Mouse (Mus musculus) kidney, adult 2 months (tissue): Measurements from ENCODE around the gene Aven. TPM values are rescaled to one million over a fixed set of nuclear protein-coding genes. Genes with fewer than 3 reads are reported as not detected.

Source experiments
- DNase-seq: peaks from one replicate; pipeline ENCODE4 v3.0.0; 2021
- H3K27ac ChIP-seq: fragments of 200-500 bp; 2 replicates; pipeline ENCODE4 v1.5.1; 2012; ENCODE audit warnings: low read depth, low read length, control low read depth, inconsistent platforms; ENCODE audit not compliant: insufficient read depth
- H3K27me3 ChIP-seq: fragments of 200-500 bp; replicated peaks from 2 replicates; pipeline ENCODE4 v1.6.1; 2012; ENCODE audit warnings: mild to moderate bottlenecking, moderate library complexity, low read length, inconsistent platforms; ENCODE audit not compliant: control insufficient read depth, insufficient read depth
- H3K36me3 ChIP-seq: fragments of 200-500 bp; 2 replicates; pipeline ENCODE4 v1.6.1; 2012; ENCODE audit warnings: mild to moderate bottlenecking, moderate library complexity, low read length, inconsistent platforms; ENCODE audit not compliant: control insufficient read depth, insufficient read depth
- H3K4me1 ChIP-seq: fragments of 200-500 bp; 2 replicates; pipeline ENCODE4 v1.6.1; 2011; ENCODE audit warnings: low read length; ENCODE audit not compliant: control insufficient read depth, insufficient read depth
- H3K4me3 ChIP-seq: fragments of 200-500 bp; 2 replicates; pipeline ENCODE4 v1.5.1; 2011; ENCODE audit warnings: mild to moderate bottlenecking, low read depth, low read length, control low read depth; ENCODE audit not compliant: insufficient read depth
- CTCF ChIP-seq: fragments of 200-500 bp; conservative IDR thresholded peaks from 2 replicates; pipeline ENCODE4 v1.5.1; 2011; ENCODE audit warnings: low read depth, mild to moderate bottlenecking, control low read depth, low read length, moderate library complexity, mixed read lengths; ENCODE audit not compliant: insufficient read depth, insufficient read length
- POLR2A ChIP-seq: fragments of 200-500 bp; IDR thresholded peaks from one replicate; pipeline ENCODE4 v1.6.1; 2011; ENCODE audit warnings: low read depth, low read length, control low read depth
- WGBS: fragments of 180-500 bp; shearing (Covaris S2); methylation state at CpG from one replicate; pipeline ENCODE4 v1.1.7; 2018; 5-methylcytosine and 5-hydroxymethylcytosine counted together
- polyA plus RNA-seq: library from polyadenylated mRNA; depleted of rRNA; stranded (reverse); fragments of >200 nt; gene quantifications from 2 replicates; pipeline ENCODE4 v1.2.3, GENCODE M21; 2012

The Aven gene
- polyA plus RNA-seq, 1 experiment, result 9.5 TPM

GRCm38 (mm10) chr2:112474997-112475724, 17.6 kb upstream of the Aven start:
- Histone ChIP-seq H3K36me3 (no peaks in the 10 kb centered on the region), H3K4me3 (no peak overlapping the region), H3K4me1 (no peaks in the 10 kb centered on the region), H3K27ac (no peak overlapping the region), H3K27me3 (no peaks in the 10 kb centered on the region)
- TF ChIP-seq CTCF (no peak), POLR2A (no peak)
- DNase-seq, result no peak
- 74% methylated on average over 5 of the region's 5 CpGs for WGBS

DNA sequence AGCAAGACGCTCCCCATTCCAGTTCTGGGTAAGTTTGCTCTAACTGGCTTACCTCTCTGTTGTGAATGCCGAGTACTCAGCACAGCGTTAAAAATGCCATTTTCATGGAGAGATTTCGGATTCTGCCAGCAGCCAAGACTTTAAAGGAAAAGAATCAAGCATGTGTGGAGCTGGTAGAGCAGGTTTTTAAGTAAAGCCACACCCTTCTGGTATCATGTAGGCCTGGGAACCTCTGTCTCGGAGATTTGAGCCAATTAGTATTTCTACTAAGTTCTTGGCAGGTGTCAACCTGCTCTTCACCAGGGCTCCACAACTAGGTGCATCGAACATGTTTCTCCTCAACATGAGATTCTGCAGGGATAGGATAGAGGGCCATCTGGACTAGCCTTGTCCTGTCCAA, 16.2 kb upstream of the Aven start:
- TF ChIP-seq CTCF (no peak), POLR2A (no peak)
- WGBS, result 71% methylated on average over 6 of the region's 6 CpGs
- no peak overlapping the region for H3K4me3 ChIP-seq
- H3K27me3 ChIP-seq, result no peaks in the 10 kb centered on the region
- H3K27ac ChIP-seq, result no peak overlapping the region
- H3K36me3 ChIP-seq, result no peaks in the 10 kb centered on the region
- DNase-seq, result no peak
- no peaks in the 10 kb centered on the region for H3K4me1 ChIP-seq

GRCm38 (mm10) chr2:112480669-112481068, 12.1 kb upstream of the Aven start, which contains the start of gene Chrm5:
TSS of gene Chrm5 (minus strand) at chr2:112480769.
- Histone ChIP-seq H3K4me3 (no peak within 1 kb of the TSS), H3K36me3 (no peaks in the 10 kb centered on the region), H3K27ac (no peak within 1 kb of the TSS), H3K27me3 (no peaks in the 10 kb centered on the region), H3K4me1 (no peaks in the 10 kb centered on the region)
- TF ChIP-seq CTCF (no peak), POLR2A (no peak)
- WGBS, result 81% methylated on average over 5 of the region's 5 CpGs
- no peak for DNase-seq

- Histone ChIP-seq H3K27me3 (no peaks in the 10 kb centered on the region), H3K4me1 (no peaks in the 10 kb centered on the region), H3K4me3 (no peak overlapping the region), H3K27ac (no peak overlapping the region), H3K36me3 (no peaks in the 10 kb centered on the region)
- 0% methylated on average over 2 of the region's 2 CpGs for WGBS
- TF ChIP-seq CTCF, result no peak; the same call in 1 of the 2 replicates
- no peak for TF ChIP-seq POLR2A
- DNase-seq, result peak; percentile 31
Measured at GRCm38 (mm10) chr2:112481564-112481963, 11.2 kb upstream of the Aven start.

DNA sequence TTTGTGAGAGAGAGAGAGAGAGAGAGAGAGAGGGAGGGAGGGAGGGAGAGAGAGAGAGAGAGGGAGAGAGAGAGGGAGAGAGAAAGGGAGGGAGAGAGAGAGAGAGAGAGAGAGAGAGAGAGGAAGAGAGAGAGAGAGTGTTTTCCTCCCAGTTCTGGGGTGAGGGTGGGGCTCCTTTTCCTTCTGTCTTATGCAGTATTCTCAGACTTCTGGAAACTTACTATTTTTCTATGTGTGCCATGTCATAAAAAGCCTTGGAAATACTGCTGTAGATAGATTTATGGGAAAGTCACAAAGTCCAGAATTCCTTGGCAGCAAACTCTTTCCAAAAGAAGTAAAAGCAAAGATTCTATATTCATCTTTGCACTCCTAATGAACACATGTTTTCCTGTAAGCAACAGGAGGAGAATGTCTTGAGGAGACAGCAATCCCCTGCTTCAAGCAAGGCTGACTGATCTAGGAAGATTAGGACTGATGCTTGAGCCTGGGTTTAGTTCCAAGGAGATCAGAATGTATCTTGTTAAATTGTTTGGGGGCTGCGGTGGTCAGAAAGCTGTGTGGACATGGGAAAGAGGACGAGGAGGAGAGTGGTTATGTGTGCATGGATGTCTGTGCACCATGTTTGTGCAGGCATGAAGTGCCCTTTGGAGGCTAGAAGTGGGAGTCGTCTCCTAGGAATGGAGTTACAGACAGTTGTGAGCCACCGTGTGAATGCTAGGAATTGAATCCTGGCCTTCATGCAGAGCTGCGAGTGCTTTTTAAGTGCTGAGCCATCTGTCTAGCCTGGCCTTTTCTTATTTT, 10.0 kb upstream of the Aven start:
- no peak overlapping the region for H3K27ac ChIP-seq
- no peak for DNase-seq
- TF ChIP-seq CTCF (no peak), POLR2A (no peak)
- H3K4me3 ChIP-seq, result no peak overlapping the region
- 64% methylated on average over 5 of the region's 5 CpGs for WGBS
- H3K4me1 ChIP-seq, result no peaks in the 10 kb centered on the region
- H3K36me3 ChIP-seq, result no peaks in the 10 kb centered on the region
- no peaks in the 10 kb centered on the region for H3K27me3 ChIP-seq

DNA sequence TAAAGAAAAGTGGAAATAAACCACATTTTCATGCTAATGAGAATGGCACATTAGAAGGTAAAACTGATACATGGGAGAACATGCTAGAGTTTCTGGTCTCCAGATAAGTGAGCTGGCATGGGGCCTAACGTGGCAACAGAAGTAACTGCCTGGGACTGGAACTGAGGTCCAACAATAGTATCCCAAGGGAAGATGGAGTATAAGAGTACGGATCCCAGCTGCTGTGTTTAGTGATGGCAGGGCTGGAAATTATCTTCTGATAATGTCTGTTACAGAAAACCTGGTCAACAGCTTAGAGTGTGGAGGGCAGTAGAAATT, 9.5 kb upstream of the Aven start:
- Histone ChIP-seq H3K27ac (no peak overlapping the region), H3K4me3 (no peak overlapping the region), H3K36me3 (no peaks in the 10 kb centered on the region), H3K4me1 (no peaks in the 10 kb centered on the region), H3K27me3 (no peaks in the 10 kb centered on the region)
- TF ChIP-seq POLR2A (no peak), CTCF (no peak)
- no peak for DNase-seq
- 69% methylated on average over 2 of the region's 2 CpGs for WGBS

DNA sequence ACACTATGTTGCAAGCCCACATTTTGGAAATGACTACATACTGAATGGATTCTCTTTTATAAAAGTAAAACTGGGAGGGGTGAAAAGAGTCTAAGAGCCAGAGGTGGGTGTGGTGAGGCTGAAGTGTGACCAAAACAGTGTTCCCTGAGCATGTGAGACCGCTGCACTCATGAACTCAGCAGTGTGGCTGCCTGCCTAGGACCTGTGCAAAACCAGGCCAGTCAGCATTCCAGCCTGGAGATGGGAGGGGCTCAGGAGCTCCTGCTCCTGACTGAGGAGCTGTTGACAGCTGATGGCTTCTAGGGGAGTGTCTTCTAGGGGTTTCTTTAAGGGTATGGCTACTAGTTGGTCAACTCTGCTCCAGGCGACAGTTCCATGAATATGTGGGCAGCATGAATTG, 7.9 kb upstream of the Aven start:
- TF ChIP-seq CTCF (no peak), POLR2A (no peak)
- Histone ChIP-seq H3K4me1 (no peaks in the 10 kb centered on the region), H3K27ac (no peak overlapping the region), H3K36me3 (no peaks in the 10 kb centered on the region), H3K27me3 (no peaks in the 10 kb centered on the region), H3K4me3 (no peak overlapping the region)
- WGBS, result 58% methylated on average over 2 of the region's 2 CpGs
- DNase-seq, result peak; percentile 19
